Mouse (Mus musculus): ENCODE results near the gene Cryzl2. TPM values are rescaled to one million over a fixed set of nuclear protein-coding genes. Genes with fewer than 3 reads are reported as not detected.

Gene Cryzl2
- polyA plus RNA-seq (2014; fragmentation: Nextera tagmentation; extraction: Ambion mirVana) = 7.4 and 8.3 TPM in 2 replicates

DNA sequence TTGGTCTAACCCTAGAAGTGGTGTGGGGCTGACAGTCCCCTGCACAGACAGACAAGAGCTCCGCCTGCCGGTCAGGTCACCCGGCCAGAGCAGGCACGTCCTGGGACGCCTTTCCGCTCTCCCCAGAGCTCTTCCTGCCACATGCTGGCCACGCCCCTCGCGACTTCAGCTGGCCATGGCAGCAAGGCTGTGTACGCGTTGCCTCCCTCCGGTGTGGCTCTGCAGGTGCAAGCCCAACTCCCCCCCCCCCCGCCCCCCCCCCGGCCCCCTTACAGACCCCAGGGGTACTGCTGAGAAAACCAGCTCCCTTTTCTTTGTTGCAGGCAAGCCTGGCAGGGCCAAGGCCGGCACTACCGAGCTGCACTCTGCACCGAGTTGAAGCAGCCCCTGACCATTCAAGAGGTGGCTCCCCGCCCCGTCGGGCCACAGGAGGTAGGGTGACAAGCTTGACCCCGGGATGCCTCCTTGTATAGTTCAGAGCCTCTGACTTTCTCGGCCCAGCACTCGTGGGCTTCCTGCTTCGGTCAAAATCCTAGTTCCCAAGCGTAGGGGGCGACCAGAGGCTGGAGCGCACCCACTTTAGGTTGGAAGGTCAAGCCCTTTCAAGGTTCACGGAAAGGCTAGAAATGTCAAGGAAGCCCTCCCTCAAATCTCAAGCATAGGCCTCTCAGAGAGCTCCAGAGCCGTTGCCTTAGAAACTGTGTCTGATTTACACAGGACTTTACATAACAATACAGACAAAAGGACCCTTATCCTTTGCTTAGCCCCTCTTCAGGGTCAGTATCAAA lies at the start of gene Cryzl2:
Cryzl2 (plus strand) TSS at position 157 of the 788 bp plus-strand sequence.
- WGBS = 2% methylated on average over 27 of the region's 29 CpGs
- Histone ChIP-seq H3K4me2 (peak within 1 kb of the TSS; percentile 37), H3K4me1 (ENCODE audit: control insufficient read depth, insufficient read depth, low read length) (peaks cover 12% of the 10 kb centered on the region), H3K9ac (ENCODE audit: low read length) (0 out of 2 replicates have a peak within 1 kb of the TSS, but pooled peaks have one; percentile 2), H3K27me3 (ENCODE audit: control insufficient read depth, insufficient read depth, low read length) (no peaks in the 10 kb centered on the region; the same call in 1 of the 2 replicates), H3K4me3 (ENCODE audit: low read depth, low read length) (peak within 1 kb of the TSS; percentile 12), H3K9me3 (ENCODE audit: control insufficient read depth, low read length) (no peaks in the 10 kb centered on the region), H3K27ac (ENCODE audit: low read depth, low read length) (peak within 1 kb of the TSS; percentile 37), H3K36me3 (ENCODE audit: control insufficient read depth, insufficient read depth, low read length) (no peaks in the 10 kb centered on the region)
- peak; percentile 97 for DNase-seq (ENCODE audit: low spot score, missing footprints)
- peak; percentile 90 for ATAC-seq (ENCODE audit: low FRiP score)

DNA sequence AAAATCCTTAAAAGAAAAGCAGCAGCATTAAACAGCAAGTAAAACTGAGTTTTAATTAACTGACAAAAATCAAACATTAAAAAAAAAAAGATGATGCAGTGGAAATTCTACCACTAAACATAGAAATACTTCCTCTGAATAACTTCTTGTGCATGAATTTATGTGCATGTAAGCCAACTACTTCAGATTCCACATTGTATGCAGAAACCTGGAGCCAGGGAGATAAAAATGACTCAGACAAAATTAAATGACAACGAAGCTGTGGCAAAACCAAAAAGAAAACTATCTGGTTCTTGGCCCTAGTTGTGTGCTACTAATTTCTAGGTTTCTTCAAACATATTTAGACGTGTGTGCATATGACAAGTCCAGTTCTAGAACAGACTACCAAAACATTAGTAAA lies 48.7 kb upstream of the Cryzl2 start:
- Histone ChIP-seq H3K27ac (ENCODE audit: low read depth, low read length) (no peak overlapping the region), H3K4me1 (ENCODE audit: control insufficient read depth, insufficient read depth, low read length) (peaks cover 12% of the 10 kb centered on the region), H3K4me2 (peak overlapping the region; percentile 35; the same call in 1 of the 2 replicates), H3K9me3 (ENCODE audit: control insufficient read depth, low read length) (no peaks in the 10 kb centered on the region), H3K36me3 (ENCODE audit: control insufficient read depth, insufficient read depth, low read length) (no peaks in the 10 kb centered on the region), H3K9ac (ENCODE audit: low read length) (no peak overlapping the region), H3K4me3 (ENCODE audit: low read depth, low read length) (no peak overlapping the region), H3K27me3 (ENCODE audit: control insufficient read depth, insufficient read depth, low read length) (no peaks in the 10 kb centered on the region)
- ATAC-seq (ENCODE audit: low FRiP score) (no peak), DNase-seq (ENCODE audit: low spot score, missing footprints) (no peak)
- 83% methylated on average over 2 of the region's 2 CpGs for WGBS

GRCm38 (mm10) chr1:157410937-157411336 lies 47.4 kb upstream of the Cryzl2 start:
- DNase-seq (ENCODE audit: low spot score, missing footprints) (no peak), ATAC-seq (ENCODE audit: low FRiP score) (no peak)
- 7% methylated on average over 8 of the region's 8 CpGs for WGBS
- Histone ChIP-seq H3K9ac (ENCODE audit: low read length) (peak overlapping the region; percentile 90), H3K27ac (ENCODE audit: low read depth, low read length) (no peak overlapping the region), H3K4me2 (peak overlapping the region; percentile 44), H3K4me3 (ENCODE audit: low read depth, low read length) (peak overlapping the region; percentile 96), H3K9me3 (ENCODE audit: control insufficient read depth, low read length) (no peaks in the 10 kb centered on the region), H3K36me3 (ENCODE audit: control insufficient read depth, insufficient read depth, low read length) (no peaks in the 10 kb centered on the region), H3K4me1 (ENCODE audit: control insufficient read depth, insufficient read depth, low read length) (peaks cover 12% of the 10 kb centered on the region), H3K27me3 (ENCODE audit: control insufficient read depth, insufficient read depth, low read length) (no peaks in the 10 kb centered on the region)

GRCm38 (mm10) chr1:157411341-157411710 lies 47.1 kb upstream of the Cryzl2 start:
- WGBS = 0% methylated on average over 4 of the region's 4 CpGs
- H3K27ac ChIP-seq (ENCODE audit: low read depth, low read length) = peak overlapping the region; percentile 97
- peak; percentile 94 for DNase-seq (ENCODE audit: low spot score, missing footprints)

GRCm38 (mm10) chr1:157411711-157412380 lies 46.5 kb upstream of the Cryzl2 start:
- Histone ChIP-seq H3K4me3 (ENCODE audit: low read depth, low read length) (peak overlapping the region; percentile 96), H3K27me3 (ENCODE audit: control insufficient read depth, insufficient read depth, low read length) (no peaks in the 10 kb centered on the region), H3K4me1 (ENCODE audit: control insufficient read depth, insufficient read depth, low read length) (peaks cover 12% of the 10 kb centered on the region), H3K27ac (ENCODE audit: low read depth, low read length) (peak overlapping the region; percentile 97), H3K9me3 (ENCODE audit: control insufficient read depth, low read length) (no peaks in the 10 kb centered on the region), H3K4me2 (peak overlapping the region; percentile 44), H3K36me3 (ENCODE audit: control insufficient read depth, insufficient read depth, low read length) (0 out of 2 replicates have a peak, but pooled peaks cover 2% of the 10 kb centered on the region), H3K9ac (ENCODE audit: low read length) (peak overlapping the region; percentile 90)
- WGBS = under 1% methylated on average over 57 of the region's 85 CpGs
- DNase-seq (ENCODE audit: low spot score, missing footprints) (peak; percentile 98), ATAC-seq (ENCODE audit: low FRiP score) (peak; percentile 93)

More at GRCm38 (mm10) chr1:157411341-157411710, 47.1 kb upstream of the Cryzl2 start:
- H3K9me3 ChIP-seq (ENCODE audit: control insufficient read depth, low read length) = no peaks in the 10 kb centered on the region
- H3K36me3 ChIP-seq (ENCODE audit: control insufficient read depth, insufficient read depth, low read length) = no peaks in the 10 kb centered on the region
- H3K4me2 ChIP-seq = peak overlapping the region; percentile 44
- H3K9ac ChIP-seq (ENCODE audit: low read length) = peak overlapping the region; percentile 90
- ATAC-seq (ENCODE audit: low FRiP score) = no peak
- no peaks in the 10 kb centered on the region for H3K27me3 ChIP-seq (ENCODE audit: control insufficient read depth, insufficient read depth, low read length)
- H3K4me1 ChIP-seq (ENCODE audit: control insufficient read depth, insufficient read depth, low read length) = peaks cover 12% of the 10 kb centered on the region
- peak overlapping the region; percentile 96 for H3K4me3 ChIP-seq (ENCODE audit: low read depth, low read length)

- Histone ChIP-seq H3K36me3 (ENCODE audit: control insufficient read depth, insufficient read depth, low read length) (0 out of 2 replicates have a peak, but pooled peaks cover 2% of the 10 kb centered on the region), H3K4me2 (peak within 1 kb of the TSS; percentile 44), H3K27ac (ENCODE audit: low read depth, low read length) (peak within 1 kb of the TSS; percentile 97), H3K27me3 (ENCODE audit: control insufficient read depth, insufficient read depth, low read length) (no peaks in the 10 kb centered on the region), H3K4me3 (ENCODE audit: low read depth, low read length) (peak within 1 kb of the TSS; percentile 96), H3K9ac (ENCODE audit: low read length) (peak within 1 kb of the TSS; percentile 90), H3K4me1 (ENCODE audit: control insufficient read depth, insufficient read depth, low read length) (peaks cover 12% of the 10 kb centered on the region), H3K9me3 (ENCODE audit: control insufficient read depth, low read length) (no peaks in the 10 kb centered on the region)
- under 1% methylated on average over 58 of the region's 62 CpGs for WGBS
- peak; percentile 97 for ATAC-seq (ENCODE audit: low FRiP score)
- DNase-seq (ENCODE audit: low spot score, missing footprints) = peak; percentile 99
Observed at GRCm38 (mm10) chr1:157412454-157413369, 45.7 kb upstream of the Cryzl2 start, which contains the start of gene Rasal2. Gene Rasal2, minus strand, starts transcription at chr1:157412595.

DNA sequence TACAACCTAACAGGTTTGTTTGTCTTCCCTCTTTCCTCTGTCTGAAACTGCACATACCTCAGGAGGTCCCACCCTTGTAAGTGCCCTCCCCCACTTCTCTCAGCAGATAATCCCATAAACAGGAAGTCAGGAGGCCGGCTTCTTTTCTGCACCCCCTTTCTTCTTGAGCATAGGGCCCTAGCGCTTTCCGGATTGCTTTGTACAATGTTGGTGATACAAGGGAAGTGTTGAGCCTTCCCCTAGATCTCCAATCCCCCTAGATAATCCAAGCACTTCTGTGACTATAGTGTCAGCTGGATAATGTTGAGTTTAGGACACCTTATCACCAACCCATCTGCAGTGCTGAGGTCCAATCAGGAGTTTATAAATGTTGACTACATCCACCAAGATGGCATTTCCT lies 42.6 kb upstream of the Cryzl2 start:
- H3K27me3 ChIP-seq (ENCODE audit: control insufficient read depth, insufficient read depth, low read length) = no peaks in the 10 kb centered on the region
- no peak overlapping the region for H3K4me2 ChIP-seq
- H3K4me1 ChIP-seq (ENCODE audit: control insufficient read depth, insufficient read depth, low read length) = peaks cover 8% of the 10 kb centered on the region; the same call in 1 of the 2 replicates
- H3K9ac ChIP-seq (ENCODE audit: low read length) = no peak overlapping the region
- H3K9me3 ChIP-seq (ENCODE audit: control insufficient read depth, low read length) = no peaks in the 10 kb centered on the region
- H3K36me3 ChIP-seq (ENCODE audit: control insufficient read depth, insufficient read depth, low read length) = 0 out of 2 replicates have a peak, but pooled peaks cover 2% of the 10 kb centered on the region
- DNase-seq (ENCODE audit: low spot score, missing footprints) (no peak), ATAC-seq (ENCODE audit: low FRiP score) (no peak)
- H3K4me3 ChIP-seq (ENCODE audit: low read depth, low read length) = no peak overlapping the region
- 69% methylated on average over 3 of the region's 3 CpGs for WGBS
- H3K27ac ChIP-seq (ENCODE audit: low read depth, low read length) = no peak overlapping the region

GRCm38 (mm10) chr1:157416628-157417027 lies 41.7 kb upstream of the Cryzl2 start:
- WGBS = 93% methylated on average over 2 of the region's 2 CpGs
- peaks cover 5% of the 10 kb centered on the region; the same call in 1 of the 2 replicates for H3K4me1 ChIP-seq (ENCODE audit: control insufficient read depth, insufficient read depth, low read length)
- no peak for ATAC-seq (ENCODE audit: low FRiP score)

More at GRCm38 (mm10) chr1:157416628-157417027, 41.7 kb upstream of the Cryzl2 start:
- no peak overlapping the region for H3K9ac ChIP-seq (ENCODE audit: low read length)
- H3K27me3 ChIP-seq (ENCODE audit: control insufficient read depth, insufficient read depth, low read length) = no peaks in the 10 kb centered on the region
- H3K4me3 ChIP-seq (ENCODE audit: low read depth, low read length) = no peak overlapping the region
- H3K4me2 ChIP-seq = no peak overlapping the region
- no peak for DNase-seq (ENCODE audit: low spot score, missing footprints)
- H3K36me3 ChIP-seq (ENCODE audit: control insufficient read depth, insufficient read depth, low read length) = 0 out of 2 replicates have a peak, but pooled peaks cover 2% of the 10 kb centered on the region
- H3K27ac ChIP-seq (ENCODE audit: low read depth, low read length) = no peak overlapping the region
- no peaks in the 10 kb centered on the region for H3K9me3 ChIP-seq (ENCODE audit: control insufficient read depth, low read length)

Data from midbrain, embryonic 11.5 days (tissue).